Mouse (Mus musculus) CD8-positive naive resting alpha-beta T cell, adult 57 days (primary cell): ENCODE measurements around the gene Plcb1. TPM values are rescaled to one million over a fixed set of nuclear protein-coding genes. Genes with fewer than 3 reads are reported as not detected.

Source experiments
- total RNA-seq: library from RNA; stranded (reverse); gene quantifications from one replicate; pipeline ENCODE4 v1.2.4, GENCODE M21; 2023

The Plcb1 gene
- total RNA-seq, result not detected

DNA sequence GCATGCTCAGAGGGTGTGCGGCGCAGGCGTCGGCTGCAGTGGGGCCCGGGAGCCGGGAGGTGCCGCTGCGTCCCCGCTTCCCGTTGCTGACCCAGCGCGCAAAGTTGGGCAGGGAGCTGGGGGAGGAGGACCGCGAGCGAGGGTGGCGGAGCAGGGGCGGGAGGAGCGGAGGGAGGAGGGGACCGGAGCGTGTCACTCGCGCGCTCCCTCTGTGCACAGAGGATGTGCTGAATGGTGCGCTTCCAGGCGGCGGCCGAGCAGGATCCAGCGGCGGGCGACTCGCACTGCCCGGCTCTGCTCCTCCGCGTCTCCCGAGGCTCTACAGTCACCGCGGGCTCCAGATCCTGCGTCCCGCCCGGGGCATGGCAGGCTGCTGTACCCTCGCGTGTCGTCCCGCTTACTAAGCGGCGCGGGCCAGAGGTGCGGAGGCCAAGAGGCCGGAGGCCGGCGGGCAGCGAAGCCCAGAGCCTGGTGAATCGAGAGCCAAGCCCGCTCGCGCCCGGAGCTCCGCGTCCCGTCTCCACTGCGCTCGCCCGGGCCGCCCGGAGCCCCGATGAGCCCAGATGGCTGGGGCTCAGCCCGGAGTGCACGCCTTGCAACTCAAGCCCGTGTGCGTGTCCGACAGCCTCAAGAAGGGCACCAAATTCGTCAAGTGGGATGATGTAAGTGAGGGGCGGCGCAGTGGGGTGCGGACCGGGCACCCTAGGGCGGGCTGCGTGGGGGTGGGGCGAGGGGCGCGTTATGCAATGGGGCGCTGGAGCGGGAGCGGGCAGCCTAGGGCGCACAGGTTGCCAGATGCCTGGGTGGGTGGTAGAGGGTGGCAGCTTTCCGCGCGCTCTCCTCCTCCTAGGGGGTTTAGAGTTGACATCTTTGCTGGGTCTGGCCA, at the start of gene Plcb1:
Gene Plcb1, plus strand, starts transcription at position 98 of the 886 bp plus-strand sequence.

Other genes with a start within 250 kb of the Plcb1 start
- gene Hao1, start 231.7 kb upstream of the Plcb1 start, total RNA-seq, result not detected
- 34.5 TPM for gene Tmx4, start 141.9 kb upstream of the Plcb1 start, total RNA-seq